Mouse (Mus musculus): ENCODE data around the gene Pdp2.

DNA sequence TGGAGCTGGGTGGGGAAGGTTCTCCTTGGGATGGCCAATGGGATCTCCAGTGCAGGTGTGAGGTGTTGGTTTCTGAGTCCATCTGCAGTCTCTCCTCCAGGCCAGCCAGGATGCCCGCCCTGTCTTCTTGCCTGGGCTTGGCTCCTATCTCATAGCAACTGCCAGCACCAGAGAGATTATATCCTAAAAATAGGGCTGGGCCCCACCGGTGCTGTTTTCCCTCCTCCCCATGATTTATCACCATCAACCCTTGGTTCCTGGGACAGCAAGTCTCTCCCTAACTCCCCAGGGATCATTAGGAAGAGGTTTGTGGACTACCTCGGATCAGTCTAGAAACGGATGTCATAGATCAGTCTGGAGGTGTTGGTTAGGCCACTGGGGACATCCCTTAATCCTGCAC, 21.9 kb downstream of the Pdp2 start:
- TF ChIP-seq POLR2A (IDR thresholded peaks at IDR 0.05; ENCODE audit: control insufficient read depth, extremely low read depth, insufficient read depth, low read length, poor library complexity) (no peak), CTCF (IDR thresholded peaks at IDR 0.05; ENCODE audit: borderline replicate concordance, control insufficient read depth, extremely low read depth, insufficient read depth, low read length, poor library complexity) (no peak)

All from thymus, adult 2 months (tissue).